Mouse (Mus musculus) hindbrain, embryonic 11.5 days (tissue): ENCODE measurements around the gene Agps. TPM values are rescaled to one million over a fixed set of nuclear protein-coding genes. Genes with fewer than 3 reads are reported as not detected.
A peak's percentile ranks its signal among the peaks of the same experiment; 100 is the strongest.
"Not testable (repeated sequence)": the region's sequence is repeated elsewhere in the genome, so short reads cannot be mapped to it uniquely, and the experiment has no call there.

Experiments
- ATAC-seq: fragments of 200-750 bp; cut with Nextera tagmentation; 2 replicates; pipeline ENCODE4 v1.8.0; 2017; ENCODE audit warnings: mild to moderate bottlenecking, moderate TSS enrichment, moderate library complexity; ENCODE audit not compliant: low FRiP score
- DNase-seq: peaks from one replicate; pipeline ENCODE4 v3.0.0-alpha.2; 2015; ENCODE audit warnings: low spot score
- H3K27ac ChIP-seq: fragments of 300-500 bp; sonication (generic); 2 replicates; pipeline ENCODE4 v1.5.1; 2014; ENCODE audit warnings: mild to moderate bottlenecking, low read depth, low read length
- H3K27me3 ChIP-seq: fragments of 300-500 bp; sonication (generic); 2 replicates; pipeline ENCODE4 v1.6.1; 2014; ENCODE audit warnings: mild to moderate bottlenecking, low read length, moderate library complexity, mixed read lengths; ENCODE audit not compliant: control insufficient read depth, insufficient read depth
- H3K36me3 ChIP-seq: fragments of 300-500 bp; sonication (generic); 2 replicates; pipeline ENCODE4 v1.6.1; 2014; ENCODE audit warnings: mild to moderate bottlenecking, low read length, moderate library complexity, mixed read lengths; ENCODE audit not compliant: control insufficient read depth, insufficient read depth
- H3K4me1 ChIP-seq: fragments of 300-500 bp; sonication (generic); replicated peaks from 2 replicates; pipeline ENCODE4 v1.6.1; 2014; ENCODE audit warnings: low read length, mixed read lengths; ENCODE audit not compliant: control insufficient read depth, insufficient read depth
- H3K4me2 ChIP-seq: fragments of 300-500 bp; sonication (generic); replicated peaks from 2 replicates; pipeline ENCODE4 v1.6.1; 2014; ENCODE audit warnings: mild to moderate bottlenecking, low read depth, low read length
- H3K4me3 ChIP-seq: fragments of 300-500 bp; sonication (generic); 2 replicates; pipeline ENCODE4 v1.5.1; 2014; ENCODE audit warnings: low read depth, low read length
- H3K9ac ChIP-seq: fragments of 300-500 bp; sonication (generic); 2 replicates; pipeline ENCODE4 v1.6.1; 2014; ENCODE audit warnings: low read depth, low read length
- H3K9me3 ChIP-seq: fragments of 300-500 bp; sonication (generic); 2 replicates; pipeline ENCODE4 v1.6.1; 2016; ENCODE audit warnings: low read length; ENCODE audit not compliant: control insufficient read depth
- WGBS: fragments of 180-500 bp; shearing (Covaris S2); extraction: QIAGEN DNeasy Blood & Tissue Kit; methylation state at CpG from one replicate; pipeline ENCODE4 v1.1.7; 2014; 5-methylcytosine and 5-hydroxymethylcytosine counted together
- polyA plus RNA-seq: library from polyadenylated mRNA; unstranded; fragments of >200 nt; fragmentation: Nextera tagmentation; extraction: Ambion mirVana; gene quantifications from 2 replicates; pipeline ENCODE4 v1.2.1, GENCODE M21; 2014

Agps gene
- polyA plus RNA-seq, 1 experiment from 2014 or later, result 50.7 TPM

- H3K4me2 ChIP-seq, result no peak overlapping the region
- H3K9me3 ChIP-seq, result no peaks in the 10 kb centered on the region
- H3K4me3 ChIP-seq, result no peak overlapping the region
- no peaks in the 10 kb centered on the region for H3K4me1 ChIP-seq
- no peaks in the 10 kb centered on the region for H3K36me3 ChIP-seq
- ATAC-seq (no peak), DNase-seq (no peak)
- H3K9ac ChIP-seq, result no peak overlapping the region
- no peaks in the 10 kb centered on the region for H3K27me3 ChIP-seq
- H3K27ac ChIP-seq, result no peak overlapping the region
- WGBS, result 93% methylated on average over 6 of the region's 6 CpGs
Observed at GRCm38 (mm10) chr2:75929786-75930444, 97.9 kb downstream of the Agps start.

GRCm38 (mm10) chr2:75930941-75931340 lies 99.0 kb downstream of the Agps start:
- H3K9me3 ChIP-seq, result no peaks in the 10 kb centered on the region
- 94% methylated on average over 2 of the region's 2 CpGs for WGBS
- DNase-seq, result no peak
- no peak overlapping the region for H3K27ac ChIP-seq
- H3K4me3 ChIP-seq, result no peak overlapping the region
- H3K9ac ChIP-seq, result no peak overlapping the region
- H3K4me1 ChIP-seq, result no peaks in the 10 kb centered on the region
- ATAC-seq, result no peak
- no peaks in the 10 kb centered on the region for H3K36me3 ChIP-seq
- H3K27me3 ChIP-seq, result no peaks in the 10 kb centered on the region
- no peak overlapping the region for H3K4me2 ChIP-seq

GRCm38 (mm10) chr2:75933541-75933940 lies 101.6 kb downstream of the Agps start:
- no peak for DNase-seq
- ATAC-seq, result no peak
- H3K9me3 ChIP-seq, result no peaks in the 10 kb centered on the region

GRCm38 (mm10) chr2:75936685-75937084 lies 104.7 kb downstream of the Agps start:
- not testable (repeated sequence) for H3K9ac ChIP-seq

More at GRCm38 (mm10) chr2:75933541-75933940, 101.6 kb downstream of the Agps start:
- Histone ChIP-seq H3K27ac (no peak overlapping the region), H3K27me3 (no peaks in the 10 kb centered on the region), H3K4me2 (no peak overlapping the region), H3K4me1 (no peaks in the 10 kb centered on the region), H3K9ac (no peak overlapping the region), H3K36me3 (no peaks in the 10 kb centered on the region), H3K4me3 (no peak overlapping the region)
- 54% methylated on average over 7 of the region's 7 CpGs for WGBS

GRCm38 (mm10) chr2:75937520-75938116 lies 105.6 kb downstream of the Agps start:
- not testable (repeated sequence) for H3K36me3 ChIP-seq, H3K9ac ChIP-seq, H3K27me3 ChIP-seq, H3K27ac ChIP-seq, DNase-seq, H3K9me3 ChIP-seq, H3K4me1 ChIP-seq
- WGBS, result 69% methylated on average over 14 of the region's 17 CpGs
- H3K4me2 ChIP-seq, result peak overlapping the region; percentile 37
- peak; percentile 70 for ATAC-seq
- H3K4me3 ChIP-seq, result peak overlapping the region; percentile 54

More at GRCm38 (mm10) chr2:75936685-75937084, 104.7 kb downstream of the Agps start:
- not testable (repeated sequence) for H3K27me3 ChIP-seq, H3K36me3 ChIP-seq, H3K4me1 ChIP-seq, H3K4me2 ChIP-seq, H3K9me3 ChIP-seq, ATAC-seq, H3K4me3 ChIP-seq, H3K27ac ChIP-seq, DNase-seq
- WGBS, result 92% methylated on average over 2 of the region's 2 CpGs

- peak within 1 kb of the TSS; percentile 54 for H3K4me3 ChIP-seq
- peak within 1 kb of the TSS; percentile 53 for H3K9ac ChIP-seq
- no peaks in the 10 kb centered on the region for H3K9me3 ChIP-seq
- 4% methylated on average over 38 of the region's 42 CpGs for WGBS
- no peaks in the 10 kb centered on the region for H3K27me3 ChIP-seq
- no peak within 1 kb of the TSS for H3K27ac ChIP-seq
- H3K4me2 ChIP-seq, result peak within 1 kb of the TSS; percentile 53
- no peaks in the 10 kb centered on the region for H3K36me3 ChIP-seq
- ATAC-seq, result peak; percentile 91
- DNase-seq, result peak; percentile 89
- no peaks in the 10 kb centered on the region for H3K4me1 ChIP-seq
Observed at GRCm38 (mm10) chr2:75938117-75939063, 106.4 kb downstream of the Agps start, which contains the start of gene Ttc30b. Gene Ttc30b (minus strand): TSS chr2:75938585.

GRCm38 (mm10) chr2:75950685-75951084 lies 118.7 kb downstream of the Agps start:
- 86% methylated on average over 8 of the region's 8 CpGs for WGBS
- Histone ChIP-seq H3K4me1 (no peaks in the 10 kb centered on the region), H3K4me3 (no peak overlapping the region), H3K36me3 (no peaks in the 10 kb centered on the region), H3K9me3 (no peaks in the 10 kb centered on the region), H3K9ac (no peak overlapping the region), H3K27me3 (no peaks in the 10 kb centered on the region), H3K27ac (no peak overlapping the region), H3K4me2 (no peak overlapping the region)
- no peak for ATAC-seq
- no peak for DNase-seq

GRCm38 (mm10) chr2:75953320-75953719 lies 121.3 kb downstream of the Agps start:
- 91% methylated on average over 5 of the region's 5 CpGs for WGBS
- ATAC-seq, result no peak
- H3K27me3 ChIP-seq, result no peaks in the 10 kb centered on the region
- no peak for DNase-seq
- no peak overlapping the region for H3K27ac ChIP-seq
- H3K9ac ChIP-seq, result no peak overlapping the region
- H3K9me3 ChIP-seq, result no peaks in the 10 kb centered on the region
- H3K4me2 ChIP-seq, result no peak overlapping the region
- no peak overlapping the region for H3K4me3 ChIP-seq
- H3K4me1 ChIP-seq, result no peaks in the 10 kb centered on the region
- H3K36me3 ChIP-seq, result no peaks in the 10 kb centered on the region
